Mouse (Mus musculus): ENCODE data around the gene Paqr3. TPM values are rescaled to one million over a fixed set of nuclear protein-coding genes. Genes with fewer than 3 reads are reported as not detected.

Gene Paqr3
- polyA plus RNA-seq, 1 experiment from 2014 or later, result 3.6 TPM

- H3K9ac ChIP-seq (ENCODE audit: low read length), result no peak overlapping the region
- WGBS, result 92% methylated on average over 3 of the region's 3 CpGs
- DNase-seq (ENCODE audit: low spot score), result no peak
- no peaks in the 10 kb centered on the region for H3K4me1 ChIP-seq (replicated peaks; ENCODE audit: control insufficient read depth, insufficient read depth, low read length)
- no peaks in the 10 kb centered on the region for H3K27me3 ChIP-seq (replicated peaks; ENCODE audit: control insufficient read depth, insufficient read depth, low read length)
- H3K4me2 ChIP-seq (ENCODE audit: low read length), result no peak overlapping the region
- H3K27ac ChIP-seq (ENCODE audit: low read depth), result no peak overlapping the region
- no peak for ATAC-seq (replicated peaks; ENCODE audit: low FRiP score, low TSS enrichment, low read depth)
- no peak overlapping the region for H3K4me3 ChIP-seq (ENCODE audit: low read depth, low read length)
- H3K9me3 ChIP-seq (ENCODE audit: control insufficient read depth, low read length), result no peaks in the 10 kb centered on the region
- H3K36me3 ChIP-seq (ENCODE audit: control insufficient read depth, insufficient read depth, low read length), result peaks cover 21% of the 10 kb centered on the region
Observed at GRCm38 (mm10) chr5:97089426-97089825, 22.0 kb downstream of the Paqr3 start.

DNA sequence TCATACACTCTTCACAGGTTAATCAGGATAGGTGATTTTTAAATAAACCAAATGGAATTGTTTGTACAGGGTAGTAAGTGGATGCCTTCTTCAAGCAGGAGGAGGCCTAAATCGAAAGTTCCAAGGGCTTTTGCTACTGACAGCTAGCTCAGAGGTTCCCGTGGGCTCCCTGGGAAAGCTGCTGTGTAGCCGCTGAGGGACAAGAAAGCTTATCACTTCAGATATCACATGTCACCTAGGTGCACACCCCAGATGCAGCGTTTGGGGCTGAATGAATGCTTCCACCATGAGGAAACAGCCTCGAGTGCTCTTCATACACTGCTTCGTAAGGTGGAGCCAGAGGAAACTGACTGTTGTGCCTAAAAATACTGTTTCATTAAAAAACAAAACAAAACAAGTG is 23.2 kb downstream of the Paqr3 start:
- WGBS, result 78% methylated on average over 6 of the region's 6 CpGs
- Histone ChIP-seq H3K4me1 (replicated peaks; ENCODE audit: control insufficient read depth, insufficient read depth, low read length) (no peaks in the 10 kb centered on the region), H3K9me3 (ENCODE audit: control insufficient read depth, low read length) (no peaks in the 10 kb centered on the region), H3K27me3 (replicated peaks; ENCODE audit: control insufficient read depth, insufficient read depth, low read length) (no peaks in the 10 kb centered on the region), H3K9ac (ENCODE audit: low read length) (no peak overlapping the region), H3K27ac (ENCODE audit: low read depth) (no peak overlapping the region), H3K4me2 (ENCODE audit: low read length) (no peak overlapping the region), H3K36me3 (ENCODE audit: control insufficient read depth, insufficient read depth, low read length) (peaks cover 21% of the 10 kb centered on the region), H3K4me3 (ENCODE audit: low read depth, low read length) (no peak overlapping the region)
- DNase-seq (ENCODE audit: low spot score) (no peak), ATAC-seq (replicated peaks; ENCODE audit: low FRiP score, low TSS enrichment, low read depth) (no peak)

GRCm38 (mm10) chr5:97087746-97088145 is 23.6 kb downstream of the Paqr3 start:
- H3K4me2 ChIP-seq (ENCODE audit: low read length), result no peak overlapping the region
- no peak for DNase-seq (ENCODE audit: low spot score)
- no peaks in the 10 kb centered on the region for H3K4me1 ChIP-seq (replicated peaks; ENCODE audit: control insufficient read depth, insufficient read depth, low read length)
- no peak overlapping the region for H3K4me3 ChIP-seq (ENCODE audit: low read depth, low read length)
- no peaks in the 10 kb centered on the region for H3K27me3 ChIP-seq (replicated peaks; ENCODE audit: control insufficient read depth, insufficient read depth, low read length)
- H3K27ac ChIP-seq (ENCODE audit: low read depth), result no peak overlapping the region
- no peak for ATAC-seq (replicated peaks; ENCODE audit: low FRiP score, low TSS enrichment, low read depth)
- H3K36me3 ChIP-seq (ENCODE audit: control insufficient read depth, insufficient read depth, low read length), result peaks cover 21% of the 10 kb centered on the region
- H3K9ac ChIP-seq (ENCODE audit: low read length), result no peak overlapping the region
- 93% methylated on average over 16 of the region's 16 CpGs for WGBS
- H3K9me3 ChIP-seq (ENCODE audit: control insufficient read depth, low read length), result no peaks in the 10 kb centered on the region

GRCm38 (mm10) chr5:97087030-97087630 is 24.3 kb downstream of the Paqr3 start:
- WGBS, result 90% methylated on average over 24 of the region's 24 CpGs
- Histone ChIP-seq H3K27me3 (replicated peaks; ENCODE audit: control insufficient read depth, insufficient read depth, low read length) (no peaks in the 10 kb centered on the region), H3K27ac (ENCODE audit: low read depth) (no peak overlapping the region), H3K4me3 (ENCODE audit: low read depth, low read length) (no peak overlapping the region), H3K36me3 (ENCODE audit: control insufficient read depth, insufficient read depth, low read length) (peaks cover 21% of the 10 kb centered on the region), H3K9ac (ENCODE audit: low read length) (no peak overlapping the region), H3K4me2 (ENCODE audit: low read length) (no peak overlapping the region), H3K9me3 (ENCODE audit: control insufficient read depth, low read length) (no peaks in the 10 kb centered on the region), H3K4me1 (replicated peaks; ENCODE audit: control insufficient read depth, insufficient read depth, low read length) (no peaks in the 10 kb centered on the region)
- DNase-seq (ENCODE audit: low spot score), result no peak
- ATAC-seq (replicated peaks; ENCODE audit: low FRiP score, low TSS enrichment, low read depth), result no peak

DNA sequence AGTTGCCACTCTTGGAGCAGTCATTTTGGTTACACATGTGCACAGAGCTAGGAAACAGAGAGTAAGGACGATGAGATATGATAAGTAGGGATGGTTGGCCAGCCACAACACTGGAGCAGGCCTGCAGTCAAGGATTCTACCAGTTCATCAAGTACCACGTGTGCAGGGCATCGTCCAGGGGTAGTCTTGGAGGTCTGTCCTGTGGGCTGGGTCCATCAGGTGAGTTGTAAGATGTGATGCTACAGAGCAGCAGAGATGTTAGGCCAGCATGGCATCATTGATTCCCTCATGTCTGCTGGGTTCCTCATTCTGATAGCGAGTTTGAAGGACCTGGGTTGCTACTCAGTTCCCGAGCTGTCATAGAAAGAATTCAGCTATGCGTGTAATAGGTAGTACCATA is 26.3 kb downstream of the Paqr3 start:
- Histone ChIP-seq H3K9ac (ENCODE audit: low read length) (no peak overlapping the region), H3K9me3 (ENCODE audit: control insufficient read depth, low read length) (no peaks in the 10 kb centered on the region), H3K4me1 (replicated peaks; ENCODE audit: control insufficient read depth, insufficient read depth, low read length) (no peaks in the 10 kb centered on the region), H3K27me3 (replicated peaks; ENCODE audit: control insufficient read depth, insufficient read depth, low read length) (no peaks in the 10 kb centered on the region), H3K27ac (ENCODE audit: low read depth) (no peak overlapping the region), H3K4me3 (ENCODE audit: low read depth, low read length) (no peak overlapping the region), H3K36me3 (ENCODE audit: control insufficient read depth, insufficient read depth, low read length) (peaks cover 21% of the 10 kb centered on the region), H3K4me2 (ENCODE audit: low read length) (no peak overlapping the region)
- ATAC-seq (replicated peaks; ENCODE audit: low FRiP score, low TSS enrichment, low read depth) (no peak), DNase-seq (ENCODE audit: low spot score) (no peak)
- 95% methylated on average over 6 of the region's 6 CpGs for WGBS

- no peak for DNase-seq (ENCODE audit: low spot score)
- Histone ChIP-seq H3K4me1 (replicated peaks; ENCODE audit: control insufficient read depth, insufficient read depth, low read length) (no peaks in the 10 kb centered on the region), H3K4me3 (ENCODE audit: low read depth, low read length) (no peak overlapping the region), H3K4me2 (ENCODE audit: low read length) (no peak overlapping the region), H3K9me3 (ENCODE audit: control insufficient read depth, low read length) (no peaks in the 10 kb centered on the region), H3K27me3 (replicated peaks; ENCODE audit: control insufficient read depth, insufficient read depth, low read length) (no peaks in the 10 kb centered on the region), H3K36me3 (ENCODE audit: control insufficient read depth, insufficient read depth, low read length) (peaks cover 21% of the 10 kb centered on the region), H3K9ac (ENCODE audit: low read length) (no peak overlapping the region), H3K27ac (ENCODE audit: low read depth) (no peak overlapping the region)
- no peak for ATAC-seq (replicated peaks; ENCODE audit: low FRiP score, low TSS enrichment, low read depth)
- WGBS, result 94% methylated on average over 4 of the region's 4 CpGs
Observed at GRCm38 (mm10) chr5:97084541-97084940, 26.9 kb downstream of the Paqr3 start.

DNA sequence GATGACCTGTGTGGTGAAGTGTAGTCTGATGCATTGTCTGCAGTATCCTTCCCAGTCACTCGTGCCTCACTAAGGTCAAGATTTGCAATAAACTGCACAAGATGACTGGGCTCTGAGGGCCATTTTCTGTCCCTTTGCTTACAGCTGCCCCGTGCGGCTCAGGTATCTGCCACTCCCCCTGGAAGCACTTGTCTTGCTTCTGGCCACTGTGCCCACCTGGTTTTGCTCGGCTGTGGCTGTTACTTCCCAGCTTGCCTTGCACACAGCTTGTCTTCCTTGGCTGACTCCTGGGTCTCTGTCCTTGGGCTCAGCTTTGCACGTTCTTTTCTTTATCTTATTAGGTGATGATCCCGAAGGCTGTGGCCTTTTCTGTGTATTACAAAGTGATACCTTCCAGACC is 27.7 kb downstream of the Paqr3 start:
- ATAC-seq (replicated peaks; ENCODE audit: low FRiP score, low TSS enrichment, low read depth), result no peak
- 87% methylated on average over 6 of the region's 6 CpGs for whole genome bisulfite sequencing
- no peaks in the 10 kb centered on the region for H3K27me3 ChIP-seq (replicated peaks; ENCODE audit: control insufficient read depth, insufficient read depth, low read length)
- H3K27ac ChIP-seq (ENCODE audit: low read depth), result no peak overlapping the region
- no peak overlapping the region for H3K4me2 ChIP-seq (ENCODE audit: low read length)
- H3K4me1 ChIP-seq (replicated peaks; ENCODE audit: control insufficient read depth, insufficient read depth, low read length), result no peaks in the 10 kb centered on the region
- H3K9ac ChIP-seq (ENCODE audit: low read length), result no peak overlapping the region
- DNase-seq (ENCODE audit: low spot score), result no peak
- H3K36me3 ChIP-seq (ENCODE audit: control insufficient read depth, insufficient read depth, low read length), result peaks cover 21% of the 10 kb centered on the region
- H3K9me3 ChIP-seq (ENCODE audit: control insufficient read depth, low read length), result no peaks in the 10 kb centered on the region
- H3K4me3 ChIP-seq (ENCODE audit: low read depth, low read length), result no peak overlapping the region

DNA sequence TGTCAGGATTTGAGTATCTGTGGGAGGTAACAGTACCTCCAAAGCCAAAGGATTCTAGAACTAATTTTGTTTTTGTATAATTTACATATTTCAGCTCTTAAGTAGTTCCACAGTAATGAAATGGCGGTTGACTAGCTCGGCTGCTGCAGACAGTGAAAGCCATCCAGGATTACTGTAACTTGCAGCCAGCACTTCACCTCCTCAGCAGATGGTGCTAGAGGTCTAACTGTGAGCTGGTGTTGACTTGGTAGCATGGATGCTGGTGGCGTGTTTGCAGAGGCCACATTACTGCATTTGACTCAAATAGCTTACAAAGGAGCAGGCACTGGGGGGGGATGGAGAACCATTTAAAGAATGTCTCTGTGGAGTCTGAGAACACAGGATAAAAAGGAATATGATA is 29.9 kb downstream of the Paqr3 start:
- WGBS, result 72% methylated on average over 3 of the region's 3 CpGs
- no peak for ATAC-seq (replicated peaks; ENCODE audit: low FRiP score, low TSS enrichment, low read depth)
- DNase-seq (ENCODE audit: low spot score), result no peak

GRCm38 (mm10) chr5:97078641-97079040 is 32.8 kb downstream of the Paqr3 start:
- Histone ChIP-seq H3K4me2 (ENCODE audit: low read length) (no peak overlapping the region), H3K9me3 (ENCODE audit: control insufficient read depth, low read length) (no peaks in the 10 kb centered on the region), H3K27me3 (replicated peaks; ENCODE audit: control insufficient read depth, insufficient read depth, low read length) (no peaks in the 10 kb centered on the region), H3K27ac (ENCODE audit: low read depth) (no peak overlapping the region), H3K9ac (ENCODE audit: low read length) (no peak overlapping the region), H3K4me1 (replicated peaks; ENCODE audit: control insufficient read depth, insufficient read depth, low read length) (no peaks in the 10 kb centered on the region), H3K4me3 (ENCODE audit: low read depth, low read length) (no peak overlapping the region), H3K36me3 (ENCODE audit: control insufficient read depth, insufficient read depth, low read length) (no peaks in the 10 kb centered on the region)
- no peak for ATAC-seq (replicated peaks; ENCODE audit: low FRiP score, low TSS enrichment, low read depth)
- no peak for DNase-seq (ENCODE audit: low spot score)
- WGBS, result 82% methylated on average over 5 of the region's 5 CpGs

More for the DNA sequence above, 29.9 kb downstream of the Paqr3 start:
- Histone ChIP-seq H3K4me2 (ENCODE audit: low read length) (no peak overlapping the region), H3K27me3 (replicated peaks; ENCODE audit: control insufficient read depth, insufficient read depth, low read length) (no peaks in the 10 kb centered on the region), H3K9me3 (ENCODE audit: control insufficient read depth, low read length) (no peaks in the 10 kb centered on the region), H3K27ac (ENCODE audit: low read depth) (no peak overlapping the region), H3K4me1 (replicated peaks; ENCODE audit: control insufficient read depth, insufficient read depth, low read length) (no peaks in the 10 kb centered on the region), H3K36me3 (ENCODE audit: control insufficient read depth, insufficient read depth, low read length) (peaks cover 3% of the 10 kb centered on the region), H3K9ac (ENCODE audit: low read length) (no peak overlapping the region), H3K4me3 (ENCODE audit: low read depth, low read length) (no peak overlapping the region)

Data from intestine, embryonic 14.5 days (tissue).